Mouse (Mus musculus) cerebellum, adult 2 months (tissue): ENCODE results near the gene Bivm.

Experiments used
- CTCF ChIP-seq: fragments of 200-500 bp; IDR thresholded peaks from 2 replicates; pipeline ENCODE4 v1.5.1; 2011; ENCODE audit warnings: low read depth, mild to moderate bottlenecking, control low read depth, low read length, moderate library complexity, borderline replicate concordance; ENCODE audit not compliant: insufficient read depth
- POLR2A ChIP-seq: fragments of 200-500 bp; IDR thresholded peaks from 2 replicates; pipeline ENCODE4 v1.6.1; 2011; ENCODE audit warnings: low read length, control low read depth, borderline replicate concordance; ENCODE audit not compliant: insufficient read depth

DNA sequence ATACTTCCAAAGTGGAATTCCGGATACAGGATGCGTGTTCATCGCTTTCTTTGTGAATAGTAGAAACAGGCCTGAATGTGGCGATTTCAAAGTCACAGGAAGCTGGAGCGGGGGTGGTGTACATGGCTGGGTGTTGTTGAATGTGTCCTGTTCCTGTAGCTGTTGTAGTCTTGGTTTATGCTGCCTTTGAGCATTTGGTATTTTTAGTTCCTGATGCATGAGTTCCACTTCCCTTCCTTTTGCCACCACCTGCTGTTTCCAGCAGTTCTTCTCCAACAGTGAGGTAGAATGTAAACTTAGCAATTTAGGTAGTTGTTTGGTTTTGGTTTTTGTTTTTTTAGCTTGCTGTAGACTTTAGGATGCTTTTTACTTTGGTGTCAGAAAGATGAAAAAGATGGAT lies 43.6 kb downstream of the Bivm start:
- TF ChIP-seq POLR2A (no peak), CTCF (no peak)
